Mouse (Mus musculus) embryonic facial prominence, embryonic 13.5 days (tissue): ENCODE results near the gene Slc35e2. TPM values are rescaled to one million over a fixed set of nuclear protein-coding genes. Genes with fewer than 3 reads are reported as not detected.

Experiments
- ATAC-seq: fragments of 200-750 bp; cut with Nextera tagmentation; 2 replicates; pipeline ENCODE4 v1.8.0; 2017; ENCODE audit warnings: low read depth; ENCODE audit not compliant: insufficient number of reproducible peaks, insufficient read depth, low FRiP score, low TSS enrichment
- H3K27ac ChIP-seq: fragments of 300-500 bp; sonication (generic); 2 replicates; pipeline ENCODE4 v1.5.1; 2015; ENCODE audit warnings: moderate library complexity, mild to moderate bottlenecking, inconsistent platforms
- H3K27me3 ChIP-seq: fragments of 300-500 bp; sonication (generic); 2 replicates; pipeline ENCODE4 v1.6.1; 2015; ENCODE audit warnings: mild to moderate bottlenecking, inconsistent platforms
- H3K36me3 ChIP-seq: fragments of 300-500 bp; sonication (generic); 2 replicates; pipeline ENCODE4 v1.6.1; 2015; ENCODE audit warnings: mild to moderate bottlenecking, inconsistent platforms
- H3K4me1 ChIP-seq: fragments of 300-500 bp; sonication (generic); 2 replicates; pipeline ENCODE4 v1.6.1; 2015; ENCODE audit warnings: inconsistent platforms
- H3K4me2 ChIP-seq: fragments of 300-500 bp; sonication (generic); 2 replicates; pipeline ENCODE4 v1.6.1; 2015; ENCODE audit warnings: moderate library complexity, mild to moderate bottlenecking, inconsistent platforms
- H3K4me3 ChIP-seq: fragments of 300-500 bp; sonication (generic); 2 replicates; pipeline ENCODE4 v1.5.1; 2015; ENCODE audit warnings: mild to moderate bottlenecking, inconsistent platforms
- H3K9ac ChIP-seq: fragments of 300-500 bp; sonication (generic); 2 replicates; pipeline ENCODE4 v1.6.1; 2015; ENCODE audit warnings: mild to moderate bottlenecking, inconsistent platforms
- H3K9me3 ChIP-seq: fragments of 300-500 bp; sonication (generic); 2 replicates; pipeline ENCODE4 v1.6.1; 2016; ENCODE audit warnings: inconsistent platforms
- WGBS: fragments of 180-500 bp; shearing (Covaris S2); methylation state at CpG from one replicate; pipeline ENCODE4 v1.1.7; 2015; ENCODE audit warnings: mixed read lengths; 5-methylcytosine and 5-hydroxymethylcytosine counted together
- polyA plus RNA-seq: library from polyadenylated mRNA; unstranded; fragments of >200 nt; fragmentation: Nextera tagmentation; extraction: Ambion mirVana; gene quantifications from 2 replicates; pipeline ENCODE4 v1.2.1, GENCODE M21; 2015

Slc35e2 gene
- polyA plus RNA-seq, 1 experiment from 2014 or later: 10.5 TPM

DNA sequence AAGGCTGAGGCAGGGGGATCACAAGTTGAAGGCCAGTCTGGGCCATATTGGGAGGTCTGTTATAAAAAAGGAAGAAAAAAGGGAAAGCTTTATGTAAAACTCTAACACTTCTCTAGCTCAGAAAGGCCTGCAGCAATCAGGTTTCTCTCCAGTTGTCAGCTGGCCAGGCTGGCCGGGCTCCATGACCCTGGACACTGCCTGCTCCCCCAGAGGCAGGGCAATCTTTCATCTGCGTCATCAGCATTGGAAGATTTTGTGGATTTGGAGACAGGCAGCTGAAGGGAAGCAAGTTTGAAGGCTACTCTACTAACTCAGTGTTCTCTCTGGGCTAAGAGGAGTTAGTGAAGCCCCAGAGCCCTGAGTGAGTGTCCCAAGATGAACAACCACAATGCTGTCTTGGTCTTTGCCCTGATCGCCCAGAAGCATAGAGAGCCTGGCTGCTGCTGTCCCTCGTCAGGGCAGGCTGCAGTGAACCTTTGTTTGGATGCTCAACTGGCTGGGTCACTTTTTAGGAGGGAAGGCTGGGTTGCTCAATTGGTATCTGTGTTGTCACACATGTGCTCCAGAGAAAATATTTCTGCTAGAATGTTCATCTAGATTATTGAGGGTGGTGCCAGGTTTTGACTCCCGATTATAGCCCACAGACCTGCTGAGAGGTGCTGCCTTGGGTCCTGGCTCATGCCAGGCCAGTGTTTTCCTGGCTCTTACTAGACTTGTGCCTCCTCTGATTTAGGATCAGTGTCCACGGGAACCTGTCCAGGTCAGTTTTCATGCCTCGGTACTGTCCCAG lies 22.7 kb upstream of the Slc35e2 start:
- no peak for ATAC-seq
- H3K4me3 ChIP-seq: no peak overlapping the region
- no peak overlapping the region for H3K27ac ChIP-seq
- H3K27me3 ChIP-seq: no peaks in the 10 kb centered on the region
- H3K9ac ChIP-seq: no peak overlapping the region
- H3K9me3 ChIP-seq: no peaks in the 10 kb centered on the region
- H3K36me3 ChIP-seq: peaks cover 54% of the 10 kb centered on the region
- no peak overlapping the region for H3K4me2 ChIP-seq
- WGBS: 85% methylated on average over 7 of the region's 7 CpGs
- H3K4me1 ChIP-seq: no peaks in the 10 kb centered on the region

DNA sequence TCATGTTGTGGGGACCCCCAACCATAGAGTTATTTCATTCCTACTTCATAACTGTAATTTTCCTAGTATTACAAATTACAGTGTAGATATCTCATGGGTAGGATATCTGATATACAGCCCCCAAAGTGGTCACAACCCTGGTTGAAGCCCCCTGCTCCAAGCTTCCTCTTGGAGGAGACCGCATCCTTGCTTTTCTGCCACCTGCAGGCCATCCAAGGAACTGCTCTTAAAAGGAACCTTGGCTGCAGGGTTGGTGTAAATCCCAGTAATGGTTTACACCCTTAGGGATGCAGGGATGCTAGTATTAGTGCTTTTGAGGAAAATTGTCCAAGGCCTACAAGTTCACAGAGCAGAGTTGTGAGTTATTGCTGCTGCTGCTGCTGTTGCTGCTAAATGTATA lies 20.8 kb upstream of the Slc35e2 start:
- no peak for ATAC-seq
- Histone ChIP-seq H3K36me3 (peaks cover 71% of the 10 kb centered on the region), H3K4me1 (no peaks in the 10 kb centered on the region), H3K4me2 (no peak overlapping the region), H3K4me3 (no peak overlapping the region), H3K9ac (no peak overlapping the region), H3K27ac (no peak overlapping the region), H3K27me3 (no peaks in the 10 kb centered on the region), H3K9me3 (no peaks in the 10 kb centered on the region)
- WGBS: 38% methylated on average over 1 of the region's 1 CpGs

DNA sequence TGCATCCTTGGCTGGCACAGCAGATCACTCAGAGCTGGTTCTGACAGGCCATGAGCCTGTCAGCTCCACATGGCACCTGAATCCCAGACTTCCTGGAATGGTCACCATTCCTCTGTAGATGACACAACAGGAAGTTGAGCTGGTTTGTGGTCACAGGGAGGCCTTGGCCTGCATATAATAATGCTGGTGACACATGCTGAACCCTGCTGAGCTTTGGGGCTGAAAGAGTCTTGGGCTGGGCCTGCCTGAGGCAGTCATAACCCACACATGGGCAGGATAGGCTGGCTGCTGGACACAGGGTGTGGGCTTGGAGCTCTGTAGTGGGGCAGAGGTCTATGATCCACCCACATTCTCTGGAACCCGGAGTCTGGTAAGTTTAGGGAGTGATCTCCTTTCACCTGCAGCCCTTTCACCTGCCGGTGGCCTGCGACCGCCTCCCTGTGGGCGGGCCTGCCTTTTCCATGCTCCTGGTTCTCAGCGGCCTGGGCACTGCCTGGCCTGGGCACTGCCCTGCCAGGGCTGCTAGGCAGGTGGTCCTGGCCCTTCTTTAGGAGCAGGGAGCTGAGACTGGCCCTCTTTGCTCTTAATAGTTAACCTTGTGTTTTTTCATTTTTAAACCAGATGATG lies 18.8 kb upstream of the Slc35e2 start:
- no peak for ATAC-seq
- H3K27ac ChIP-seq: no peak overlapping the region
- no peak overlapping the region for H3K9ac ChIP-seq
- H3K27me3 ChIP-seq: no peaks in the 10 kb centered on the region
- WGBS: 89% methylated on average over 6 of the region's 6 CpGs
- H3K9me3 ChIP-seq: no peaks in the 10 kb centered on the region
- no peak overlapping the region for H3K4me3 ChIP-seq
- no peaks in the 10 kb centered on the region for H3K4me1 ChIP-seq
- H3K4me2 ChIP-seq: no peak overlapping the region
- peaks cover 76% of the 10 kb centered on the region for H3K36me3 ChIP-seq

DNA sequence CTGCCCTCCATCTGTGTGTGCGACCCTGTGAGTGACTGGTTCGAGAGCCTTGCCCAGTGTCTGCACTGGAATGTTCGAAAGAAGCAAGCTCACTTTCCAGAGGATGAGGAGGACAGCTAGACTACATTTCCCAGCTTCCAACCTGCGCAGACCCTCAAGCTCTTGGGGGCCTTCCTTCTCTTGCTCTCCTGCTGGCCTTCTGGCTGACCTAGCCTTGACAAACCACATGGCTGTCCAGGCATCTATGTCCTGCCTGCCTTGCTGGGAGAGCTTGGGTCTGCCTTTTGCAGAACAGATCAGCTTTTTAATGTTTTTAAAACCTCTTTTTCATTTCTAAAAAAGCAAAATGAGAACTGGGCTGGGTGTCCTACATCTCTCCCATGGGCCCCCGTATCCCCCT lies 11.9 kb upstream of the Slc35e2 start:
- no peak overlapping the region for H3K27ac ChIP-seq
- 92% methylated on average over 5 of the region's 5 CpGs for WGBS
- ATAC-seq: no peak
- no peaks in the 10 kb centered on the region for H3K27me3 ChIP-seq
- H3K4me2 ChIP-seq: no peak overlapping the region
- peaks cover 66% of the 10 kb centered on the region for H3K36me3 ChIP-seq
- H3K9me3 ChIP-seq: no peaks in the 10 kb centered on the region
- no peaks in the 10 kb centered on the region for H3K4me1 ChIP-seq
- no peak overlapping the region for H3K4me3 ChIP-seq
- no peak overlapping the region for H3K9ac ChIP-seq

DNA sequence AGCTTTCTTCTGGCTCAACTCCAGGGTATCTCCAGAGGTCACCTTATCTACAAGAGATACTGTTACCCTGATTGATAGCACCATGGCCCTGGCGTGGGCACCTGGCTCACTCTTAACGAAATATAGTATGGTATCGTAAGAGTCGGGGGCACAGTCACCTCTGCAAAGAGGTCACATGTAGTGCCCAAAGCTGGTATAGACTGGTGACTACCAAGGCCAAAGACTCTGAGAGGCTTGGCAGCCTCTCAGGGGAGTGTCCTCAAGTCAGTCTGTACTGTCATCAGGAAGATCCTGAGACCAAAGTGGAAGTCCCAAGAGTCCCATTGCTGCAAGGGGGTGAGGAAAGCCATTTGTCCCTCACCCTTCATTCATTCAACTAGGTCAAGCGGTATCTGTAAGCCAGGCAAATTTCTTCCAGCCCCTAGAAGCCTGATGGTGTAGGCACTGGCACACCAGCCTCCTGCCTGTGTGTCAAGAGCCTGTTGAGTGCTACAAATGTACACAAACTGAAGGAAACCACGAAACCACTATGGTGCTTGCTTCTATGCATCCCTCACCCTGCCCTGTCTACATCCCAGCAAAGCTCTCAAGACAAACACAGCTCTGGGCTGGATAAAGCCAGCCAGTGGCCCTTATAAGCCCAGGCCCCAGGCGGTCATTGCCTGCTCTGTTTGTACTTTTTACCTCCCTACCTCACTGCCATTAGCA lies 10.1 kb upstream of the Slc35e2 start:
- H3K4me2 ChIP-seq: no peak overlapping the region
- H3K9me3 ChIP-seq: no peaks in the 10 kb centered on the region
- no peaks in the 10 kb centered on the region for H3K4me1 ChIP-seq
- H3K27ac ChIP-seq: no peak overlapping the region
- no peak overlapping the region for H3K9ac ChIP-seq
- peaks cover 47% of the 10 kb centered on the region for H3K36me3 ChIP-seq
- no peak for ATAC-seq
- no peak overlapping the region for H3K4me3 ChIP-seq
- no peaks in the 10 kb centered on the region for H3K27me3 ChIP-seq
- 89% methylated on average over 7 of the region's 7 CpGs for WGBS

DNA sequence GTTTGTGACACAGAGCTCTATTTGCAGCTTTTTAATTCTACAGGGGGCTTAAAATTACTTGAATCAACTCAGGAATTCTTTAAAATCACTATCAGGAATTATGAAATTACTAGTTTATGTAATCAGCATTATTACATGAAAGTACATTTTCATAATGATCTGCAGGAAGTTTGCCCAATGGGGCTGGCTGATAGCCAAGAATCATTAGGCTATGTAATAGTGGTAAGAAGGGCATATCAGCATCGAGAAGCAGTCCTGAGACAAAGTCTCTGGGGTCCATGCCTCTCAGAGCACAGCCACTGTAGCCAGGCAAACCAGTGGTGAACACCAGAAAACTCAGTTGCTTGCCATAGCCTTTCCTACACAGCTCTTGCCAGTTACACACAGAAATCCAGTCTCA lies 7.4 kb upstream of the Slc35e2 start:
- no peak for ATAC-seq
- H3K4me3 ChIP-seq: no peak overlapping the region
- WGBS: 61% methylated on average over 1 of the region's 1 CpGs

DNA sequence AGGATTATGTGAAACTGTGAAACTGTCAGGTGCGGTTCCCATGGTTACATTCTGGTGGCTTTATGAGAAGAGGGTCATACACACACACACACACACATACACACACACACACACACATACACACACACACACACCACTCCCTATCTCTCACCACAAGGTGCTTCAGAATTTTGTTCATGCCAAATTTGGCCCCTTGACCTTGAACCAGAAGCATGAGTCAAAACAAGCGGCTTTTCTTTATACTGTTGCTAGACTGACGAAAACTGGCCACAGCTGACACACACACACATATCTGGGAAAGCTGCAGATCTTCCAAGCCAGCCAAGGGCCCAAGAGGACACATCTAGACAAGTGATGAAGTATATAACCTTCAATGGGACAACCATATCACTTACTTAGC lies 5.4 kb upstream of the Slc35e2 start:
- WGBS: 78% methylated on average over 3 of the region's 3 CpGs
- Histone ChIP-seq H3K4me1 (no peaks in the 10 kb centered on the region), H3K36me3 (0 out of 2 replicates have a peak, but pooled peaks cover 4% of the 10 kb centered on the region), H3K27me3 (no peaks in the 10 kb centered on the region), H3K4me3 (no peak overlapping the region), H3K9ac (no peak overlapping the region), H3K27ac (no peak overlapping the region), H3K4me2 (no peak overlapping the region), H3K9me3 (no peaks in the 10 kb centered on the region)
- ATAC-seq: no peak

More for the DNA sequence above, 7.4 kb upstream of the Slc35e2 start:
- Histone ChIP-seq H3K27ac (no peak overlapping the region), H3K27me3 (no peaks in the 10 kb centered on the region), H3K36me3 (peaks cover 22% of the 10 kb centered on the region), H3K9me3 (no peaks in the 10 kb centered on the region), H3K9ac (no peak overlapping the region), H3K4me2 (no peak overlapping the region), H3K4me1 (no peaks in the 10 kb centered on the region)

DNA sequence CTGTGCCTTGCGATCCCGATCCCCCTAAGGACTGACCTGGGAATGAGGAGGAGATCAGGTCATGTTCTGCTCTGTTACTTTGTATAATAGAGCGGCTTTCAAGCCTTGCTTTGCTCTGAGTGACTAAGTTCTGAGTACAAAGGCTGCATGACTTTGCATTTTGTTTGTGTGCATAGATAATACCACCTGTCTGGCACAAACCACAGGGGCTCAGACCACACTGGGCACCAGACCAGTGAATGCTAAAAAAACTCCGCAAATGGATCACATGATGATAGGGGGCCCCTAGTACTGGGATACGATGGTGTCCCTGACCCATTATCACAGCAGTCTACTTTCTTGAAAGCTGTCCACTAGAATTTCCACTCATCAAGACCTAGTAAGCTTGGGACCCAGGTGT lies 4.6 kb upstream of the Slc35e2 start:
- ATAC-seq: no peak
- H3K36me3 ChIP-seq: no peaks in the 10 kb centered on the region
- H3K27me3 ChIP-seq: no peaks in the 10 kb centered on the region
- no peak overlapping the region for H3K27ac ChIP-seq
- H3K4me3 ChIP-seq: no peak overlapping the region
- no peaks in the 10 kb centered on the region for H3K9me3 ChIP-seq
- H3K4me1 ChIP-seq: no peaks in the 10 kb centered on the region
- no peak overlapping the region for H3K9ac ChIP-seq
- H3K4me2 ChIP-seq: no peak overlapping the region
- 80% methylated on average over 5 of the region's 5 CpGs for WGBS

DNA sequence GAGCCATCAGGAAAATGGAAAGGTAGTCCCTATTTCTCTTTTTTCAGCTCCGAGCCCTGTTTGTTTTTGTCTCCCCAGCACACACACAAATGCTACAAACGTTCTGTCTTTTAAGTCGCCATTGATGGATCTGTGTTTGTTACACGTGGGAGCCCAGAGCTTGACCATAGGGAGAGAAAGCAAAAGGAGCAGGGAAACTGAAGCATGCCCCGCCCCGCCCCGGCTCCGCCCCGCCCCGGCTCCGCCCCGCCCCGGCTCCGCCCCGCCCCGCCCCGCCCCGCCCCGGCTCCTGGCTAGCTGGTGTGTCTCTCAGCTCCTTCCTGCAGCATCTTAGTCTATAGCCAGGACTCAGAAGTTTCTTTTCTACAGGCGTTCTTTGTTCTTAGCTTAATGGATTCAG lies 2.7 kb upstream of the Slc35e2 start:
- ATAC-seq: no peak
- no peaks in the 10 kb centered on the region for H3K27me3 ChIP-seq

DNA sequence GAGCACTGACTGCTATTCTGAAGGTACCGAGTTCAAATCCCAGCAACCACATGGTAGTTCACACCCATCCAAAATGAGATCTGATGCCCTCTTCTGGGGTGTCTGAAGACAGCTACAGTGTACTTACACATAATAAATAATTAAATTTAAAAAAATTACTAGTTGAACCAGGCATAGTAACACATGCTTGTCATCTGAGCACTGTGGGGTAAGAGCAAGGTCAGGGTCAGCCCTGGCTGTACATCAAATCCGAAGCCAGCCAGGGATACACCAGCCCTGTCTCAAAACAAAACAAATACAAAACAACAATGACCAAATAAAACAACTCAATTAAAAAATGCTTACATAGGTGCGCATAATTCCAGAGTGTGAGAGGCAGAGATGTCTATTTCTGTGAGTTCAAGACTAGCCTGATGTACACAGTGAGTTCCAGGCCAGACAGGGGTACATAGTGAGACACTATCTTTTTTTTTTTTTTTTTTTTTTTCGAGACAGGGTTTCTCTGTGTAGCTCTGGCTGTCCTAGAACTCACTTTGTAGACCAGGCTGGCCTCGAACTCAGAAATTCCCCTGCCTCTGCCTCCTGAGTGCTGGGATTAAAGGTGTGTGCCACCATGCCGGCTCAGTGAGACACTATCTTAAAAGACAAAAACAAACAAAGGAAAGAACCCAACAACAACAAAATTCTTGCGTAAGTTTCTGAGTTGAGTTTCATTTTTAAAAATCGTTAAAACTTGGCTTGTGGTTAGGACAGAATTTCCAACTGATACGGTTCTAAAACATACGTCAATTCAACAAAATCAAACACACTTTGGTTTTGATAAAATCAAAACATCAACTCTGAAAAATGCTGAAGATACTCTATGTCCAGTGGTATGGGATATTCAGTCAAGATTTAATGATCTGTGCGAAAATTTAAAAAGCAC lies 1.1 kb upstream of the Slc35e2 start:
- H3K27ac ChIP-seq: peak overlapping the region; percentile 99; the same call in 1 of the 2 replicates
- H3K4me2 ChIP-seq: peak overlapping the region; percentile 87
- H3K36me3 ChIP-seq: peaks cover 18% of the 10 kb centered on the region; the same call in 1 of the 2 replicates
- WGBS: 84% methylated on average over 11 of the region's 11 CpGs
- peaks cover 11% of the 10 kb centered on the region; the same call in 1 of the 2 replicates for H3K4me1 ChIP-seq
- peak overlapping the region; percentile 94; the same call in 1 of the 2 replicates for H3K9ac ChIP-seq
- H3K27me3 ChIP-seq: no peaks in the 10 kb centered on the region
- H3K4me3 ChIP-seq: peak overlapping the region; percentile 97
- no peaks in the 10 kb centered on the region for H3K9me3 ChIP-seq
- no peak for ATAC-seq

More for the DNA sequence above, 2.7 kb upstream of the Slc35e2 start:
- Histone ChIP-seq H3K9me3 (no peaks in the 10 kb centered on the region), H3K27ac (no peak overlapping the region), H3K4me1 (peaks cover 11% of the 10 kb centered on the region; the same call in 1 of the 2 replicates), H3K4me3 (no peak overlapping the region), H3K36me3 (peaks cover 8% of the 10 kb centered on the region; the same call in 1 of the 2 replicates), H3K4me2 (no peak overlapping the region), H3K9ac (no peak overlapping the region)
- WGBS: 17% methylated on average over 20 of the region's 20 CpGs

DNA sequence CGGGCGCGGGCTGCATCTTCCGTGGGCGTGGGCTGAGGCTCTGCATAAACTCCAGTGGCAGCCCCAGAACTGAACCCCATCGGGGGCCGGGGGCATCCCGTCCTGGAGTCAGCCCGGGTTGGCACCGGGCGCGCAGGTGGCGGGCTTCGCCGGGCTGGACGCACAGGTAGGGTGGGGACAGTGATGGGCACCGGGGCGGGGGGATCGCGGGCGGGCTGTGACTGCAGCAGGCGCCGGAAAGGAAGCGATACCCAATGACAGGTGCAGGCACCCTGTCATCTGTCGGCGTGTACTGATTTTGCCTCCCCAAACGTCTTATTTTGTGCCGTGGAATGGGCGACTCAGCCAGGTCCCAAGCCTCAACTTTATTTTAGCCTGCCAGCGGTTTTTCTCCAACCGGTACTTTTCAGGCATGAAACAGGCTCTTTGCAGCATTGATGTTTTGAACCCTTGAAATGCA lies 811 bp downstream of the Slc35e2 start:
- H3K36me3 ChIP-seq: peaks cover 22% of the 10 kb centered on the region; the same call in 1 of the 2 replicates
- no peaks in the 10 kb centered on the region for H3K9me3 ChIP-seq

More for the DNA sequence above, 811 bp downstream of the Slc35e2 start:
- peak overlapping the region; percentile 87 for H3K4me2 ChIP-seq
- no peaks in the 10 kb centered on the region for H3K27me3 ChIP-seq
- peak overlapping the region; percentile 99 for H3K27ac ChIP-seq
- ATAC-seq: no peak; the same call in 1 of the 2 replicates
- H3K4me1 ChIP-seq: peaks cover 11% of the 10 kb centered on the region; the same call in 1 of the 2 replicates
- H3K9ac ChIP-seq: peak overlapping the region; percentile 94
- 1% methylated on average over 31 of the region's 31 CpGs for WGBS
- peak overlapping the region; percentile 97 for H3K4me3 ChIP-seq
